Mouse (Mus musculus): ENCODE data around the gene Gm21719. TPM values are rescaled to one million over a fixed set of nuclear protein-coding genes. Genes with fewer than 3 reads are reported as not detected.
"Not testable (repeated sequence)": the region's sequence is repeated elsewhere in the genome, so short reads cannot be mapped to it uniquely, and the experiment has no call there.

The Gm21719 gene
- total RNA-seq (2015) (not detected in 2 replicates), total RNA-seq (2017) (not detected in 2 replicates)

DNA sequence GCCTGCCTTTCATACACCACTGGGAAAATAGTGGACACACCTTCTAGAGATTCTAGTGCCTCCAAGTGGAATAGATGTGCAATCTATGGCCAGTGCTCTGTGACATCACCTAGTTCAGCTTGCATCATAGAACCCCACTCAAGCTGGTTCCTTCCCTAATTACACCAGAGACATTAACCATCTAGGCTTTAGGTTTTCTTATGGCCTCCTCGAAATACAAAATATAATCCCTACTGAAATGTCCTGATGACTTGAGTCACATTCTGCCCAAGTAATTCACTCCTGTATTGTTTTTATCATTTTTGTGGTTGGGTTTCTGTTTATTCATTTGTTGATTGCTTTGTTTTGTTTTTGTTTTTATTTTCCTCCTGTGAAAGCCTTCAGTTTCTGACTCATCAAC lies at the start of gene Gm21719:
TSS of gene Gm21719 (minus strand) at position 101 of the 400 bp plus-strand sequence.
- ATAC-seq (replicated peaks; ENCODE audit: poor library complexity): not testable (repeated sequence)

Other genes with a start within 250 kb of the Gm21719 start
- gene Gm28919, start 99.3 kb downstream of the Gm21719 start, total RNA-seq (2015): not detected in 2 replicates
- not detected in 2 replicates for gene Gm28919, start 99.3 kb downstream of the Gm21719 start, total RNA-seq (2017)
- not detected in 2 replicates for gene Gm20830, start 235.4 kb upstream of the Gm21719 start, total RNA-seq (2015)
- not detected in 2 replicates for gene Gm20830, start 235.4 kb upstream of the Gm21719 start, total RNA-seq (2017)

Data from megakaryocyte progenitor cell, adult 5-6 weeks (primary cell).